Mouse (Mus musculus) embryo, embryonic 10.5 days (tissue): ENCODE measurements around the gene Lipe.
"Not testable (repeated sequence)": the region's sequence is repeated elsewhere in the genome, so short reads cannot be mapped to it uniquely, and the experiment has no call there.

ENCODE experiments used
- DNase-seq: peaks from one replicate; pipeline ENCODE4 v3.0.0-alpha.2; 2015; ENCODE audit warnings: low spot score

The Lipe gene

DNA sequence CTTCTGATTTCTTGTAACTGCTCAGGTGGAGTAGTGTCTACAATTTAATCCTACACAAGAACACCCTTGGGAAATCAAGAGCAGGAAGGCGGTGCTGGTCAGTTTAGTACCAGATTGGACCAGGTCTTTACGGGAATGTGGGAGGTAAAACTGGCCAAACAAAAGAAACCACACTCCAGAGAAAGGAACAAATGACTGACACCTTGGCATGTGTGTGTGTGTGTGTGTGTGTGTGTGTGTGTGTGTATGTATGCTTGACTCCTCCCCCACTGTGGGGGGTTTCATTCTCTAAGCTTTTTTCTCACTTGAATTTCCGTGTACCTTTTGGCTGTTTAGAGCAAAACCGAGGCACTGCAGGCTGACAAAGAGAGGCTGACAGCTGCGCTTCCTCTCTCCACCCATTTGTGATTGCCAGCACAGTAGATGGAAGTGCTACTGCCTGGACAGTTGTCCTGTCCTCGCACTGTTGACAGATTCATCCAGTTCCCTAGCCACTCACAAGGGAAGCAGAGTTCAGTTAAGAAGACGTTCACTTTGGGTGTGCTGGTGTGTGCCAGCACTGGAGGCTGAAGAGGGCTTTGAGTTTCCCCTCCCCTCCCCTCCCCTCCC lies 14.4 kb upstream of the Lipe start, which contains the start of gene Cxcl17:
Cxcl17 (minus strand) TSS at position 54 of the 609 bp plus-strand sequence.
- DNase-seq, result no peak

DNA sequence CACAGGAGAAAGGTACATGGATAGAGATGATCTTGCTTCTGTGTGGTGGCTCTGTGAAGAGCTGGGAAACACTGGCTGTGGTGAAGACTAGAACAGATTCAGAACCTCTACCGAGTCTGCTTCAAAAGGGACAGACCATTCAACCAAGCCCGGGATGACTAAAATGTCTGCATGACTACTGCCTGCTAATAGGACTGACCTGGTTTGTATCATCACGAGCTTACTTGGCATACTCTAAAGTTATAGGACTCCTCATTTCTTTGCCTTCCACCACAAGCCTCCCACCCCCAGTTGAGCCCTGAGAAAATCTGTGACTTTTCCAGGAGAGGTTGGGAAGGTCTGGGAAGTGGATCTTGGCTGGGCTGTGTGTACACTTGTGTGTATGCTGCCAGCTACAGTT lies 13.4 kb upstream of the Lipe start:
- DNase-seq, result no peak

DNA sequence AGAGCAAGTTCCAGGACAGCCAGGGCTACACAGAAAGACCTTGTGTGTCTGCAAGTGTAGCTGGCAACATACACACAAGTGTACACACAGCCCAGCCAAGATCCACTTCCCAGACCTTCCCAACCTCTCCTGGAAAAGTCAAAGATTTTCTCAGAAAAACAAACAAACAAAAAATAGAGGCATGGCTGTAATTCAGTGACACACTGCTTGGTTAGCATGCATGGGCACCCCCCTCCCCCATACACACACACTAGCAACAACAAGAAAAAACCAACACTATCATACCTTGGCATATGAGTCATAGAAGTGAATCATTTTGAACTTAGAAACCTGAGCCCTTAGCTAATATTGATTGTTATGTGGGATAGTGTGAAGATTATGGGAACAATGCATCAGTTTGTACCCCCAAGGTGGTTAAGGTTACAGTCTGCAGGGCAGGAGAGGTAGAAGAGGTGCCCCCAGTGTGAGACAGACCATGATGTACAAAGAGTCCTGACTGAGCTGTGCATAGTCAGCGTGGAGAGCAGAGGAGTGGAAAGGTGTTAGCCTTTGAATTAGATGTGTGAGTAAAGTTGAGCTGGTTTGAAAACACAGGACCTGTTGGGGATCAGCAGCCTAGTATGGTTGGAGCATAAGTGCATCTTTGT lies 12.6 kb upstream of the Lipe start:
- DNase-seq, result no peak

DNA sequence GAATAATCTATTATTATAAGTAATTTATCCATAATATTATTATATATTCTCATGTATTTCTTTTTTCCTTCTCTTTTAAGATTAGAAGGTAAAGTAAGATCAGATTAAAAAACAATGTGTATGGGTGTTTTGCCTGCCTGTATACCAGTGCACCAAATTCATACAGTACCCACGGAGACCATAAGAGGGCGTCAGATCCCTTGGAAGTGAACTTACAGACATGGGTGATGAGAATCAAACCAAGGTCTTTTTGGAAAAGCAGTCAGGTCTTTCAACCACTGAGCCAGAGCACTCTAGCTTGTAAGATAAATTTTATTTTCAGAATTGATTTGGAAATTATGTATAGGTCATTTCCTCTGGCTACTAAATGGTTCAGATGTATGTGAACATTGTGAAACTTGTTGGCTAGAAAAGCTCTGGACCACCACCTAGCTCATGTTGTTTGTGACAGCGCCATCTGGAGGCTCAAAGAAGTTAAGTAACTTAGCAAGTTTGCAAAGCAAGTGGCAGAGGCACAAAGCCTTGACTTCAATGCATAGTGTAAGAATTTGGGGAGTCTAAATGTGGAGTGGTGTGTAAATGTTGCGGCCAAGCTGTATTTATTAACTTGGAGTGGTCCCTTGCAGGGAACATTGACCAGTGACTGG lies 10.7 kb upstream of the Lipe start:
- DNase-seq, result peak; percentile 59

GRCm38 (mm10) chr7:25406468-25406867 lies 8.0 kb upstream of the Lipe start:
- DNase-seq, result no peak

- peak; percentile 74 for DNase-seq
Measured at GRCm38 (mm10) chr7:25402671-25403101, 4.2 kb upstream of the Lipe start.

GRCm38 (mm10) chr7:25401986-25402385 lies 3.5 kb upstream of the Lipe start:
- no peak for DNase-seq

DNA sequence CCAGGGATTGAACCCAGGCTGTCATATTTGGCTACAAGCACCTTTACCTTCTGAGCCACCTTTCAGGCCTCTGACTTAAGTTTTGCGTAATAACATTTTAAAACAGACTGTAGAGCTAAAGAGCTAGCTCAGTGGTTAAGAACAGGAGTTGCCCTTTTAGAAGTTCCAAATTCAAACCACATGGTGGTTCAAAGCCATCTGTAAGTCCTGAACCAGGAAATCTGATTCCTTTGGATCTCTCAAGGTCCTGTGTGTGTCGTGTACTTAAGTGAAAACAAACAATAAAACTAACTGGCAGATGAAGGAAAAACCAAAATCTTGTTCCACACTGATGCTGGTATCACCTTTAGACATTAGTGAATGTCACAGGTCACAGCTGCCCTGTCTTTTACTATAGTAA lies 3.0 kb upstream of the Lipe start:
- DNase-seq, result peak; percentile 67

DNA sequence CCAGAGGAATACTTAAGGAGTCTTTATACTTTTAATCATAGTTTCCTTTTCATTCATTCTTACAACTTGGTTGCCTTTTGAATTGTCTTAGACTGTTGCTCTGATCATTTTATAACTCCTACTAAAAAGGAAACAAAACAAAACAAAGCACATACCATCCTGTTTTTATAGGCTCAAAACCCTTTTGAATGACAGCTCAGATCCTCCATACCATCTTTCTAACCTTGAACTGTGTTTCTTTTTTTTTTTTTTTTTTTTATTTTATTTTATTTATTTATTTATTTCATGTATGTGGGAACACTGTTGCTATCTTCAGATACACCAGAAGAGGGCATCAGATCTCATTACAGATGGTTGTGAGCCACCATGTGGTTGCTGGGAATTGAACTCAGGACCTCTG lies 518 bp upstream of the Lipe start:
- DNase-seq, result not testable (repeated sequence)

DNA sequence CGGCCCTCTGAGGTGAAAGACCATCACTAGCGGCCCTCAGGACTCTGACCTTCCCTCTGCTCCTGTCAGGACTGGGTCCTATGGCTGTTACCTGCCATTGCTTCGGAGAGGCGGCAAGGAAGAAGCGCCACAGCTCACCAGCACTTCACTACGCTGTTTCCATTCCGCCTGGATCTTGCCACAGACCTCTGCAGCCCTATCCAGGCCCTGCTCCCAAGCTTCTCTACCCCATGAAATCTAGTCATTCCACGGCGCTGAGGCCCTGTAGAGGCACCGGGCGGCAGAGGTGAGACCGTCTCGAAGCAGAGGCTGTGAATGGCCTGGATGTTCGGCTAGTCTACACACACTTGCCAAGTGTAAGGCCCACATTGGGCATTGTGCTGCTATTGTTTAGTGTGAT lies 1.9 kb downstream of the Lipe start:
- DNase-seq, result no peak

GRCm38 (mm10) chr7:25395558-25396521 lies 2.7 kb downstream of the Lipe start:
- DNase-seq, result peak; percentile 95

DNA sequence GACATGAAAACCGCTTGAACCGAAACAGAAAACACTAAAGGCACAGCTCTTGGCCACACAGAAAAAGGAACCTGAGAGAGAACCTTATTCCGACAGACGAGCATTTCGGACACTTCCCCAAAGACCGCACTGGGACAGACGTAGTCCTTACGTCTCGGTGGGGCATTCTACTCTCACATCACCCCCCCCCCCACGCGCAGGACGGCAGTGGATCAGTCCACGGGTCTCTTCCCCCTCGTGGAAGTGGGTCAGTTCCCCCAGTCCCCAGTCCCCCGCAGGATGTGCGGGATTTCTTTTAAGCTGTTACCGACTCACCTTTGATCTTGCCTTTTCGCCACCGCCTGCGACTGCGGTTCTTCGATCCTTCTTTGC lies 3.3 kb downstream of the Lipe start:
- DNase-seq, result no peak

GRCm38 (mm10) chr7:25394754-25395153 lies 3.8 kb downstream of the Lipe start:
- DNase-seq, result no peak

GRCm38 (mm10) chr7:25393451-25394210 lies 4.9 kb downstream of the Lipe start:
- DNase-seq, result no peak

DNA sequence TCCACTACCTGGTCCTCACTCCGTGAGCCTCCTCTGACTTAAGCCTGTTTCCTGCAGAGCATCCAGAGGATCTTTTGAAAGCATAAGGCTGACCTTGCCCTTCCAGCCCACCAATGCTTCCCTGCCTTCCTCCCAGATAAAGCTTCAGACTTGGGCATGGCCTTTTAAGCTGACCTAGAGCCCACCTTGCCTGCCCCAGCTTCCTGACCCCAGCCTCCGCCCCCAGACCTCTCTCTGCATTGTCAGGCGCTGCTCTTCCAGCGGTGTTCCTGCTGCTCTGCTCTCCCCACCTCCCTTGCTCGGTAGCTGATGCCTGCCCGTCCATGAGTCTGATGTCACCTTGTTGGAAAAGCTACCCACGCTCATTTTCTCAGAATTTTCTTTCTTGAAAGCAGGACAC lies 5.7 kb downstream of the Lipe start:
- DNase-seq, result no peak

- no peak for DNase-seq
Measured at GRCm38 (mm10) chr7:25391856-25392453, 6.6 kb downstream of the Lipe start.

GRCm38 (mm10) chr7:25390986-25391385 lies 7.5 kb downstream of the Lipe start:
- no peak for DNase-seq

- no peak for DNase-seq
Measured at GRCm38 (mm10) chr7:25390054-25390770, 8.3 kb downstream of the Lipe start.

- no peak for DNase-seq
Measured at GRCm38 (mm10) chr7:25388916-25389315, 9.6 kb downstream of the Lipe start.

DNA sequence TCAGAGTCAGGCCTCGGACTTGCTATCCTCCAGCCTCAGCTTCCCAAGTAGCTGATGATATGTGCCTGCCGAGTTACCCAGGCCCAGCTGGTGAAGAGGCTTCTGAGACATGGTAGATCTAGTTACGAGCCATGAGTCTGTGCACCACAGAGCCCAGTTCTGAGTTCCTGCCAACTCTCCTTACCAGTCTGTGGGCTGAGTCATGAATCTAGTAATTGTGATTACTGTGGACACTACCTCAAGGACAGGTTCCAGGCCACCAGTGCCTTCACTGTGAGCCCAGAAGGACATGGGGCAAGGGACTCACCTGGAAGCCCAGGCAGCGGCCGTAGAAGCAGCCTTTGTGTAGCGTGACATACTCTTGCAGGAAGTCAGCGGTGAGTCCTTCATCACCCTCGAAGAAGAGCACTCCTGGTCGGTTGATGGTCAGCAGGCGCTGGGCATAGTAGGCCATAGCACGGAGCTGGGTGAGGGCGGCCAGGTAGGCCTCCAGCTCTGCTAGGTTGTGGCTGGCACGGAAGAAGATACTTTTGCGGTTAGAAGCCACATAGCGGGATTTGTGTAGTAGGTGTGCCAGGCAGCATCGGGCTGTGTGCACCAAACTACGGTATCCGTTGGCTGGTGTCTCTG lies 10.6 kb downstream of the Lipe start:
- DNase-seq, result no peak
